Mouse (Mus musculus) splenic B cell, adult 2 months (primary cell): Measurements from ENCODE around the gene Notum.

Experiments
- DNase-seq: peaks from one replicate; pipeline ENCODE4 v3.0.0-alpha.2; 2011; ENCODE audit warnings: low read depth, low spot score
- H3K27me3 ChIP-seq: 2 replicates; pipeline ENCODE4 v1.6.1; 2012; ENCODE audit warnings: mild to moderate bottlenecking, low read length, moderate library complexity, mixed read lengths; ENCODE audit not compliant: control insufficient read depth, poor library complexity, insufficient read depth, severe bottlenecking
- H3K36me3 ChIP-seq: 2 replicates; pipeline ENCODE4 v1.6.1; 2012; ENCODE audit warnings: mild to moderate bottlenecking, low read length, moderate library complexity, mixed read lengths; ENCODE audit not compliant: control insufficient read depth, poor library complexity, insufficient read depth, severe bottlenecking

Gene Notum

GRCm38 (mm10) chr11:120608241-120609034, 52.5 kb downstream of the Notum start, which contains the start of gene Npb:
Gene Npb, plus strand, starts transcription at chr11:120608477.
- no peaks in the 10 kb centered on the region for H3K27me3 ChIP-seq
- no peak for DNase-seq
- H3K36me3 ChIP-seq = peaks cover 10% of the 10 kb centered on the region

- peaks cover 6% of the 10 kb centered on the region; the same call in 1 of the 2 replicates for H3K36me3 ChIP-seq
- DNase-seq = no peak
- H3K27me3 ChIP-seq = no peaks in the 10 kb centered on the region
Observed at GRCm38 (mm10) chr11:120606764-120607163, 54.2 kb downstream of the Notum start.

- DNase-seq = no peak
- peaks cover 6% of the 10 kb centered on the region; the same call in 1 of the 2 replicates for H3K36me3 ChIP-seq
- no peaks in the 10 kb centered on the region for H3K27me3 ChIP-seq
Observed at GRCm38 (mm10) chr11:120605667-120606066, 55.3 kb downstream of the Notum start.
